Mouse (Mus musculus): ENCODE measurements around the gene Art1.

GRCm38 (mm10) chr7:102087336-102087735 is 14.2 kb upstream of the Art1 start:
- TF ChIP-seq CTCF (IDR thresholded peaks at IDR 0.05; ENCODE audit: borderline replicate concordance, insufficient read depth, low read length) = no peak
- no peak for TF ChIP-seq POLR2A (IDR thresholded peaks at IDR 0.05; ENCODE audit: low read depth, low read length)

Data from embryonic fibroblast, embryonic 13.5 days (primary cell).